Mouse (Mus musculus): ENCODE data around the gene Arhgef17.

The Arhgef17 gene

GRCm38 (mm10) chr7:100942789-100943615 is 11.1 kb upstream of the Arhgef17 start:
- peak; percentile 83 for DNase-seq (ENCODE audit: low read depth, low spot score)

GRCm38 (mm10) chr7:100941169-100941568 is 9.3 kb upstream of the Arhgef17 start:
- DNase-seq (ENCODE audit: low read depth, low spot score), result no peak

GRCm38 (mm10) chr7:100938106-100938505 is 6.2 kb upstream of the Arhgef17 start:
- DNase-seq (ENCODE audit: low read depth, low spot score), result no peak

GRCm38 (mm10) chr7:100937481-100937880 is 5.6 kb upstream of the Arhgef17 start:
- no peak for DNase-seq (ENCODE audit: low read depth, low spot score)

GRCm38 (mm10) chr7:100933520-100933919 is 1.6 kb upstream of the Arhgef17 start:
- DNase-seq (ENCODE audit: low read depth, low spot score), result no peak

- peak; percentile 95 for DNase-seq (ENCODE audit: low read depth, low spot score)
Measured at GRCm38 (mm10) chr7:100932481-100933007, 637 bp upstream of the Arhgef17 start.

GRCm38 (mm10) chr7:100931316-100931925 is 486 bp downstream of the Arhgef17 start:
- no peak for DNase-seq (ENCODE audit: low read depth, low spot score)

- peak; percentile 84 for DNase-seq (ENCODE audit: low read depth, low spot score)
Measured at GRCm38 (mm10) chr7:100930619-100931315, 1.1 kb downstream of the Arhgef17 start.

- no peak for DNase-seq (ENCODE audit: low read depth, low spot score)
Measured at GRCm38 (mm10) chr7:100929639-100930303, 2.1 kb downstream of the Arhgef17 start.

GRCm38 (mm10) chr7:100928456-100928855 is 3.5 kb downstream of the Arhgef17 start:
- DNase-seq (ENCODE audit: low read depth, low spot score), result no peak

- DNase-seq (ENCODE audit: low read depth, low spot score), result no peak
Measured at GRCm38 (mm10) chr7:100927287-100928000, 4.5 kb downstream of the Arhgef17 start.

GRCm38 (mm10) chr7:100926311-100926923 is 5.5 kb downstream of the Arhgef17 start:
- DNase-seq (ENCODE audit: low read depth, low spot score), result no peak

- no peak for DNase-seq (ENCODE audit: low read depth, low spot score)
Measured at GRCm38 (mm10) chr7:100924674-100925445, 7.0 kb downstream of the Arhgef17 start.

- no peak for DNase-seq (ENCODE audit: low read depth, low spot score)
Measured at GRCm38 (mm10) chr7:100924200-100924599, 7.7 kb downstream of the Arhgef17 start.

- no peak for DNase-seq (ENCODE audit: low read depth, low spot score)
Measured at GRCm38 (mm10) chr7:100922907-100923306, 9.0 kb downstream of the Arhgef17 start.

GRCm38 (mm10) chr7:100921289-100921688 is 10.6 kb downstream of the Arhgef17 start:
- no peak for DNase-seq (ENCODE audit: low read depth, low spot score)

GRCm38 (mm10) chr7:100919809-100920107 is 12.1 kb downstream of the Arhgef17 start:
- peak; percentile 81 for DNase-seq (ENCODE audit: low read depth, low spot score)

- no peak for DNase-seq (ENCODE audit: low read depth, low spot score)
Measured at GRCm38 (mm10) chr7:100919006-100919808, 12.7 kb downstream of the Arhgef17 start.

GRCm38 (mm10) chr7:100918176-100918575 is 13.7 kb downstream of the Arhgef17 start:
- DNase-seq (ENCODE audit: low read depth, low spot score), result no peak
